Mouse (Mus musculus) lung, embryonic 14.5 days (tissue): ENCODE measurements at regions not wholly inside any gene's neighbourhood (a gene's known extent, or its start where the extent isn't known, plus 50 kb on each side); places are given as distances from the start of the nearest gene placed in this dataset.

Source experiments
- ATAC-seq: fragments of 200-750 bp; cut with Nextera tagmentation; 2 replicates; pipeline ENCODE4 v1.8.0; 2017; ENCODE audit warnings: mild to moderate bottlenecking, moderate TSS enrichment, moderate library complexity; ENCODE audit not compliant: insufficient read depth
- DNase-seq: peaks from one replicate; pipeline ENCODE4 v3.0.0-alpha.2; 2015
- H3K27ac ChIP-seq: fragments of 300-500 bp; sonication (generic); 2 replicates; pipeline ENCODE4 v1.5.1; 2014; ENCODE audit warnings: low read depth, mild to moderate bottlenecking, moderate library complexity
- H3K27me3 ChIP-seq: fragments of 300-500 bp; sonication (generic); 2 replicates; pipeline ENCODE4 v1.6.1; 2014; ENCODE audit warnings: low read length, control low read depth; ENCODE audit not compliant: insufficient read depth
- H3K36me3 ChIP-seq: fragments of 300-500 bp; sonication (generic); 2 replicates; pipeline ENCODE4 v1.6.1; 2014; ENCODE audit warnings: control low read depth; ENCODE audit not compliant: insufficient read depth
- H3K4me1 ChIP-seq: fragments of 300-500 bp; sonication (generic); 2 replicates; pipeline ENCODE4 v1.6.1; 2014; ENCODE audit warnings: antibody characterized with exemption, control low read depth; ENCODE audit not compliant: insufficient read depth
- H3K4me2 ChIP-seq: fragments of 300-500 bp; sonication (generic); 2 replicates; pipeline ENCODE4 v1.6.1; 2014; ENCODE audit warnings: mild to moderate bottlenecking
- H3K4me3 ChIP-seq: fragments of 300-500 bp; sonication (generic); 2 replicates; pipeline ENCODE4 v1.5.1; 2014; ENCODE audit warnings: low read depth, low read length
- H3K9ac ChIP-seq: fragments of 300-500 bp; sonication (generic); 2 replicates; pipeline ENCODE4 v1.6.1; 2014
- H3K9me3 ChIP-seq: fragments of 300-500 bp; sonication (generic); 2 replicates; pipeline ENCODE4 v1.6.1; 2016; ENCODE audit warnings: low read depth, low read length, control low read depth
- CTCF ChIP-seq: IDR thresholded peaks from 2 replicates; pipeline ENCODE4 v1.5.1; 2016; ENCODE audit warnings: antibody characterized with exemption, low read depth
- WGBS: fragments of 180-500 bp; shearing (Covaris S2); extraction: QIAGEN DNeasy Blood & Tissue Kit; methylation state at CpG from one replicate; pipeline ENCODE4 v1.1.7; 2014; 5-methylcytosine and 5-hydroxymethylcytosine counted together

- Histone ChIP-seq H3K4me1 (no peaks in the 10 kb centered on the region), H3K4me2 (no peak overlapping the region), H3K9ac (no peak overlapping the region), H3K36me3 (no peaks in the 10 kb centered on the region), H3K9me3 (no peaks in the 10 kb centered on the region), H3K4me3 (no peak overlapping the region), H3K27me3 (no peaks in the 10 kb centered on the region), H3K27ac (no peak overlapping the region)
- TF ChIP-seq CTCF = no peak
- DNase-seq (no peak), ATAC-seq (no peak)
- WGBS = 50% methylated on average over 1 of the region's 1 CpGs
Observed at GRCm38 (mm10) chr11:38886466-38886865, 1650.7 kb upstream of the Tenm2 start.

GRCm38 (mm10) chr11:38861622-38862345, 1626.0 kb upstream of the Tenm2 start:
- Histone ChIP-seq H3K4me1 (no peaks in the 10 kb centered on the region), H3K27me3 (no peaks in the 10 kb centered on the region)
- peak; percentile 49; the same call in 1 of the 2 replicates for ATAC-seq

GRCm38 (mm10) chr11:38856645-38857044, 1620.9 kb upstream of the Tenm2 start:
- Histone ChIP-seq H3K27me3 (no peaks in the 10 kb centered on the region), H3K4me3 (no peak overlapping the region), H3K4me2 (no peak overlapping the region), H3K9ac (no peak overlapping the region), H3K4me1 (no peaks in the 10 kb centered on the region), H3K36me3 (no peaks in the 10 kb centered on the region), H3K27ac (no peak overlapping the region), H3K9me3 (no peaks in the 10 kb centered on the region)
- ATAC-seq = no peak
- DNase-seq = no peak
- 48% methylated on average over 9 of the region's 9 CpGs for WGBS
- TF ChIP-seq CTCF = no peak

More at GRCm38 (mm10) chr11:38861622-38862345, 1626.0 kb upstream of the Tenm2 start:
- no peak overlapping the region for H3K4me3 ChIP-seq
- no peak overlapping the region for H3K9ac ChIP-seq
- peak; percentile 4 for DNase-seq
- no peak overlapping the region for H3K27ac ChIP-seq
- H3K36me3 ChIP-seq = no peaks in the 10 kb centered on the region
- WGBS = 18% methylated on average over 9 of the region's 9 CpGs
- 0 out of 2 replicates have a peak overlapping the region, but pooled peaks have one; percentile 4 for H3K4me2 ChIP-seq
- TF ChIP-seq CTCF = no peak
- H3K9me3 ChIP-seq = no peaks in the 10 kb centered on the region

GRCm38 (mm10) chr11:38829148-38829547, 1593.4 kb upstream of the Tenm2 start:
- H3K36me3 ChIP-seq = no peaks in the 10 kb centered on the region
- DNase-seq = no peak
- 66% methylated on average over 5 of the region's 5 CpGs for WGBS
- H3K27ac ChIP-seq = no peak overlapping the region
- no peaks in the 10 kb centered on the region; the same call in 1 of the 2 replicates for H3K4me1 ChIP-seq
- H3K4me2 ChIP-seq = no peak overlapping the region
- no peak for ATAC-seq
- H3K4me3 ChIP-seq = no peak overlapping the region
- no peaks in the 10 kb centered on the region for H3K9me3 ChIP-seq
- H3K27me3 ChIP-seq = no peaks in the 10 kb centered on the region
- no peak for TF ChIP-seq CTCF
- no peak overlapping the region for H3K9ac ChIP-seq

- H3K9me3 ChIP-seq = no peaks in the 10 kb centered on the region
- WGBS = 53% methylated on average over 2 of the region's 2 CpGs
- H3K36me3 ChIP-seq = no peaks in the 10 kb centered on the region
- H3K4me2 ChIP-seq = no peak overlapping the region
- no peaks in the 10 kb centered on the region for H3K27me3 ChIP-seq
- H3K4me1 ChIP-seq = no peaks in the 10 kb centered on the region; the same call in 1 of the 2 replicates
- DNase-seq (no peak), ATAC-seq (no peak)
- no peak overlapping the region for H3K9ac ChIP-seq
- H3K4me3 ChIP-seq = no peak overlapping the region
- no peak for TF ChIP-seq CTCF
- no peak overlapping the region for H3K27ac ChIP-seq
Observed at GRCm38 (mm10) chr11:38828375-38828774, 1592.6 kb upstream of the Tenm2 start.

GRCm38 (mm10) chr11:38825172-38825753, 1589.5 kb upstream of the Tenm2 start:
- H3K9me3 ChIP-seq = no peaks in the 10 kb centered on the region
- H3K36me3 ChIP-seq = no peaks in the 10 kb centered on the region
- peak; percentile 73 for ATAC-seq
- no peak overlapping the region for H3K4me3 ChIP-seq
- no peaks in the 10 kb centered on the region for H3K27me3 ChIP-seq
- H3K27ac ChIP-seq = no peak overlapping the region
- no peak overlapping the region for H3K9ac ChIP-seq
- peak; percentile 64 for DNase-seq
- 37% methylated on average over 1 of the region's 1 CpGs for WGBS
- H3K4me1 ChIP-seq = no peaks in the 10 kb centered on the region; the same call in 1 of the 2 replicates
- no peak overlapping the region for H3K4me2 ChIP-seq
- no peak for TF ChIP-seq CTCF

- H3K36me3 ChIP-seq = no peaks in the 10 kb centered on the region
- no peaks in the 10 kb centered on the region for H3K27me3 ChIP-seq
- H3K27ac ChIP-seq = no peak overlapping the region
- ATAC-seq = no peak
- no peak overlapping the region for H3K4me2 ChIP-seq
- H3K4me3 ChIP-seq = no peak overlapping the region
- no peak for DNase-seq
- no peak for TF ChIP-seq CTCF
- no peaks in the 10 kb centered on the region for H3K4me1 ChIP-seq
- H3K9me3 ChIP-seq = no peaks in the 10 kb centered on the region
- 64% methylated on average over 3 of the region's 3 CpGs for WGBS
- no peak overlapping the region for H3K9ac ChIP-seq
Observed at GRCm38 (mm10) chr11:38818141-38818540, 1582.4 kb upstream of the Tenm2 start.
